Mouse (Mus musculus): ENCODE results near the gene Mcpt2. TPM values are rescaled to one million over a fixed set of nuclear protein-coding genes. Genes with fewer than 3 reads are reported as not detected.

Gene Mcpt2
- polyA plus RNA-seq, 1 experiment, result not detected

- Histone ChIP-seq H3K27ac (ENCODE audit: insufficient read depth, low read length) (no peak overlapping the region), H3K4me3 (ENCODE audit: insufficient read depth, low read length) (no peak overlapping the region), H3K4me1 (ENCODE audit: control insufficient read depth, insufficient read depth, low read length) (no peaks in the 10 kb centered on the region)
- TF ChIP-seq POLR2A (IDR thresholded peaks at IDR 0.05; ENCODE audit: extremely low read depth, insufficient read depth, low read length), result no peak
- no peak for TF ChIP-seq CTCF (IDR thresholded peaks at IDR 0.05; ENCODE audit: extremely low read depth, insufficient read depth, low read length)
These were observed 40.2 kb downstream of the Mcpt2 start for GRCm38 (mm10) chr14:56082016-56082415.

DNA sequence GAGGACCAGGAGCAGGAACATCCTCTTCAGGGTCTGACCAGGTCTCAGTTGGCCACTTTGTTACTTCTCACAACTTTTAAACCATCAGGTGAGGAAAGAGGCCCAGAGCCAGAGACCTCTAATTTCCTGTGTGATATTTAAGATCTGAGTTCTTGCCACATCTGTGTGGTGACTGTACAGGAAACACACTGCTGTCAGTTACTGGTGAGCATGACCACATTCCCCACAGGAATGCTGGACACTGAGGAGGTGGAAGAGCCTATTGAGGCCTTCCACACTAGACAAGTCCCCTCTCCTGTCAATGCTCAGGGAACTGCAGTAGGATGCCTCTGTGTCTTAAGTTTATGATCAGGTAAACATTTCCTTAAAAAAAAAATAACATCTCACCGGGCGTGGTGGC, 43.3 kb downstream of the Mcpt2 start, which contains the start of gene Mcpt8:
Gene Mcpt8, minus strand, starts transcription at position 107 of the 400 bp plus-strand sequence.
- TF ChIP-seq CTCF (IDR thresholded peaks at IDR 0.05; ENCODE audit: extremely low read depth, insufficient read depth, low read length) (no peak), POLR2A (IDR thresholded peaks at IDR 0.05; ENCODE audit: extremely low read depth, insufficient read depth, low read length) (no peak)
- no peak within 1 kb of the TSS for H3K4me3 ChIP-seq (ENCODE audit: insufficient read depth, low read length)
- no peaks in the 10 kb centered on the region for H3K4me1 ChIP-seq (ENCODE audit: control insufficient read depth, insufficient read depth, low read length)
- no peak within 1 kb of the TSS for H3K27ac ChIP-seq (ENCODE audit: insufficient read depth, low read length)

DNA sequence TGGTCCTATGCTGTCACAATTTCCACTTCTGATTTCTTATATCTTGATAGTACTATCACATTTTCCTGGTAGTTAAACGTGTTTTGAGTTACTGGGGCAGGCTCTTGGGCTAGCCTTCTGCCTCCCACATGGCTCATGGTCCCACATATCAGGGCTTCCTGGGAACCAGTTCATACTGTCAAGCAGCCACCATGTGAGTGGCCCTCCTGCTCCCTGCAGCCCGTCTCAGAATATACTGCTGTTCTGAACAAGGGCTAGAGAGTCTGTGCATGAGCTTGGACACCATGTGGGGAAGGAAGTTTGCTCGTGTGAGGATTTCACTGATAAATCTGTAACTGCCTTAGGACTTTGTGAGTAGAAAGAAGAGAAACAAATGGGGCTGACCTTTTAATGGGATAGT, 44.9 kb downstream of the Mcpt2 start:
- no peaks in the 10 kb centered on the region for H3K4me1 ChIP-seq (ENCODE audit: control insufficient read depth, insufficient read depth, low read length)
- no peak overlapping the region for H3K4me3 ChIP-seq (ENCODE audit: insufficient read depth, low read length)
- no peak overlapping the region for H3K27ac ChIP-seq (ENCODE audit: insufficient read depth, low read length)
- TF ChIP-seq POLR2A (IDR thresholded peaks at IDR 0.05; ENCODE audit: extremely low read depth, insufficient read depth, low read length), result no peak
- TF ChIP-seq CTCF (IDR thresholded peaks at IDR 0.05; ENCODE audit: extremely low read depth, insufficient read depth, low read length), result no peak

- no peaks in the 10 kb centered on the region for H3K4me1 ChIP-seq (ENCODE audit: control insufficient read depth, insufficient read depth, low read length)
- no peak for TF ChIP-seq CTCF (IDR thresholded peaks at IDR 0.05; ENCODE audit: extremely low read depth, insufficient read depth, low read length)
- no peak for TF ChIP-seq POLR2A (IDR thresholded peaks at IDR 0.05; ENCODE audit: extremely low read depth, insufficient read depth, low read length)
These were observed 51.5 kb downstream of the Mcpt2 start for GRCm38 (mm10) chr14:56093353-56093752.

More at GRCm38 (mm10) chr14:56093353-56093752, 51.5 kb downstream of the Mcpt2 start:
- no peak overlapping the region for H3K4me3 ChIP-seq (ENCODE audit: insufficient read depth, low read length)
- no peak overlapping the region for H3K27ac ChIP-seq (ENCODE audit: insufficient read depth, low read length)

Other genes with a start within 250 kb of the Mcpt2 start
- gene Nfatc4, start 218.9 kb upstream of the Mcpt2 start, polyA plus RNA-seq (2012; rRNA removed), result 1.8 and 2.0 TPM in 2 replicates
- 2.6 and 2.8 TPM in 2 replicates for gene Nynrin, start 188.0 kb upstream of the Mcpt2 start, polyA plus RNA-seq (2012; rRNA removed)
- 0.42 and 0.68 TPM in 2 replicates for gene Cbln3, start 157.6 kb upstream of the Mcpt2 start, polyA plus RNA-seq (2012; rRNA removed)
- 11.4 TPM in 2 replicates for gene Khnyn, start 157.1 kb upstream of the Mcpt2 start, polyA plus RNA-seq (2012; rRNA removed)
- gene Sdr39u1, start 141.7 kb upstream of the Mcpt2 start, polyA plus RNA-seq (2012; rRNA removed), result 147 and 150 TPM in 2 replicates
- 0.13 and 0.25 TPM in 2 replicates for gene Cma1, start 97.4 kb upstream of the Mcpt2 start, polyA plus RNA-seq (2012; rRNA removed)
- gene Cma2, start 91.1 kb upstream of the Mcpt2 start, polyA plus RNA-seq (2012; rRNA removed), result not detected in 2 replicates
- not detected in 2 replicates for gene Mcpt1, start 24.1 kb upstream of the Mcpt2 start, polyA plus RNA-seq (2012; rRNA removed)
- gene Mcpt9, start 11.5 kb upstream of the Mcpt2 start, polyA plus RNA-seq (2012; rRNA removed), result not detected in 2 replicates
- 0.47 TPM in 1 of 2 replicates, not detected in the other for gene Mcpt4, start 20.3 kb downstream of the Mcpt2 start, polyA plus RNA-seq (2012; rRNA removed)
- not detected in 2 replicates for gene Mcpt8, start 43.2 kb downstream of the Mcpt2 start, polyA plus RNA-seq (2012; rRNA removed)
- not detected in 2 replicates for gene Ctsg, start 60.5 kb downstream of the Mcpt2 start, polyA plus RNA-seq (2012; rRNA removed)
- not detected in 2 replicates for gene Gzme, start 78.6 kb downstream of the Mcpt2 start, polyA plus RNA-seq (2012; rRNA removed)
- gene Gzmd, start 90.6 kb downstream of the Mcpt2 start, polyA plus RNA-seq (2012; rRNA removed), result not detected in 2 replicates
- not detected in 2 replicates for gene Gzmg, start 117.5 kb downstream of the Mcpt2 start, polyA plus RNA-seq (2012; rRNA removed)
- gene Gzmn, start 132.6 kb downstream of the Mcpt2 start, polyA plus RNA-seq (2012; rRNA removed), result not detected in 2 replicates
- not detected in 2 replicates for gene Gzmf, start 169.4 kb downstream of the Mcpt2 start, polyA plus RNA-seq (2012; rRNA removed)
- not detected in 2 replicates for gene Gzmc, start 192.6 kb downstream of the Mcpt2 start, polyA plus RNA-seq (2012; rRNA removed)
- gene Gzmb, start 220.2 kb downstream of the Mcpt2 start, polyA plus RNA-seq (2012; rRNA removed), result 0.13 TPM in 1 of 2 replicates, not detected in the other